Mouse (Mus musculus) kidney, embryonic 16.5 days (tissue): ENCODE measurements at regions not wholly inside any gene's neighbourhood (a gene's known extent, or its start where the extent isn't known, plus 50 kb on each side); places are given as distances from the start of the nearest gene placed in this dataset.

Experiments used
- ATAC-seq: fragments of 200-750 bp; cut with Nextera tagmentation; 2 replicates; pipeline ENCODE4 v1.8.0; 2017; ENCODE audit warnings: moderate TSS enrichment; ENCODE audit not compliant: low FRiP score, low TSS enrichment
- H3K27ac ChIP-seq: fragments of 300-500 bp; sonication (generic); 2 replicates; pipeline ENCODE4 v1.5.1; 2014; ENCODE audit warnings: low read length
- H3K27me3 ChIP-seq: fragments of 300-500 bp; sonication (generic); 2 replicates; pipeline ENCODE4 v1.6.1; 2014; ENCODE audit warnings: low read length, control low read depth, mixed read lengths; ENCODE audit not compliant: insufficient read depth
- H3K36me3 ChIP-seq: fragments of 300-500 bp; sonication (generic); 2 replicates; pipeline ENCODE4 v1.6.1; 2014; ENCODE audit warnings: low read length, control low read depth, mixed read lengths; ENCODE audit not compliant: insufficient read depth
- H3K4me1 ChIP-seq: fragments of 300-500 bp; sonication (generic); 2 replicates; pipeline ENCODE4 v1.6.1; 2014; ENCODE audit warnings: low read length, control low read depth, mixed read lengths; ENCODE audit not compliant: insufficient read depth
- H3K4me2 ChIP-seq: fragments of 300-500 bp; sonication (generic); replicated peaks from 2 replicates; pipeline ENCODE4 v1.6.1; 2014; ENCODE audit warnings: low read depth, low read length
- H3K4me3 ChIP-seq: fragments of 300-500 bp; sonication (generic); 2 replicates; pipeline ENCODE4 v1.5.1; 2014; ENCODE audit warnings: mild to moderate bottlenecking, low read length
- H3K9ac ChIP-seq: fragments of 300-500 bp; sonication (generic); replicated peaks from 2 replicates; pipeline ENCODE4 v1.6.1; 2014; ENCODE audit warnings: low read length
- H3K9me3 ChIP-seq: fragments of 300-500 bp; sonication (generic); 2 replicates; pipeline ENCODE4 v1.6.1; 2016; ENCODE audit warnings: low read length, control low read depth
- WGBS: fragments of 180-500 bp; shearing (Covaris S2); extraction: QIAGEN DNeasy Blood & Tissue Kit; methylation state at CpG from one replicate; pipeline ENCODE4 v1.1.7; 2014; 5-methylcytosine and 5-hydroxymethylcytosine counted together

DNA sequence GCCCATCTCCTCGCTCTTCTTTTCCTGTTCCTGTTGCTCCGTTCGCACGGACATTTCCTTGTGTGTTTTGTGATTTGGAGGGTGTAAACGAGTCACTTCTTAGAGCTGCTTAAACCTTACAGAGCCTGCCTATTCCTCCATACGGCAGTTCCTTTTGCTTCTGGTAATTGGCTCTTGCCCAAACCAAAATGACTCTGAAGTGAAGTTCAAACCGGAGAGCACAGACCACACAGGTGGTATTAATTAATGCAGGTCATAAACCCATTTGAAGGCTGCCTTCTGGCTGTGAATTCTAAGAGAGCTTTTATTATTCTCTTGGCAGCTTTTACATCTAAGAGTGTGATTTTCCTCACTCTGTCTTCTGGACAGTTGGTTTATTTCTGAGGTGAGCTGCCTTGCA, 291.1 kb downstream of the Adamts20 start:
- Histone ChIP-seq H3K36me3 (no peaks in the 10 kb centered on the region), H3K9ac (no peak overlapping the region), H3K27ac (0 out of 2 replicates have a peak overlapping the region, but pooled peaks have one; percentile 10), H3K4me3 (no peak overlapping the region), H3K4me1 (no peaks in the 10 kb centered on the region), H3K4me2 (no peak overlapping the region), H3K9me3 (no peaks in the 10 kb centered on the region), H3K27me3 (no peaks in the 10 kb centered on the region)
- ATAC-seq = no peak
- 25% methylated on average over 7 of the region's 7 CpGs for WGBS

DNA sequence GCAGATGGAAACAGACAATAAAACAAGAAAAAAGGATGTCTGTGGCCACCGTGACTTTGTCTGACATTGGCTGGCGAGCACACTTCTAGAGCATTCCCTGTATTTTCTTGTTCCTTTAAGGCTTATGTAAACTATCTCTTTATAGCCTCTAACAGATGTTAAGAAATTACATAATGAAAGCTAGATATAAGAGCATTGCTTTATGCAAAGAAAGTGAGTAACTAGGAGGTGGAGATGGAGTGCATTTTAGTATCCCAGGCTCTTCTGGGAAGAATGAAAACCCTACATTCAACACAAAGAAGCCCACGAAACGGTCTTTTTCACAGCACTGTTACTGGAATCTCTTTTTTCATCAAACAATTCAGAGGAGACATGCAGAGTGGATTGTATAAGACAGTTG, 304.4 kb downstream of the Adamts20 start:
- Histone ChIP-seq H3K36me3 (no peaks in the 10 kb centered on the region), H3K9ac (no peak overlapping the region), H3K9me3 (no peaks in the 10 kb centered on the region), H3K27me3 (no peaks in the 10 kb centered on the region), H3K4me1 (no peaks in the 10 kb centered on the region), H3K4me2 (no peak overlapping the region), H3K27ac (no peak overlapping the region), H3K4me3 (no peak overlapping the region)
- 83% methylated on average over 4 of the region's 4 CpGs for WGBS
- no peak for ATAC-seq

DNA sequence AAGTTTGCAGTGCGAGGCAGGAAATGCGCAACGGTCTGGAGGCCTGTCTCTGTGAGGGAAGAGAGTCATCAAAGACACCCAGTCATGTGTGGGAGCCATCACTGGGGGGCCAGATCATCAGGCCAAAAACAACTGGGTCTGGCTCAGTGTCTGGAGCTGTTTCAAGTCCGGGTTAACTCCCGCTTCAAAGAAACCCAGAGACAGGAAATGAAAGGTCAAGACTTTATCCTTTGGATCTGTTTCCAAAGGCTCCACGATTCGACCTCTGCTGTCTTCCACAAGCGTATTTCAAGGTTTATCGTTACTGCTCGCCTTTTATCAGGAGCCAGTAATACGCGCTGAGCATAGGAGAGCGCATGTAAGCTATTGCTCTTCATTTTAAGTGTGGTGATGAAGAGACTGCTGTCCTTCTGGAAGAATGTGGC, 325.7 kb downstream of the Adamts20 start:
- H3K9ac ChIP-seq = no peak overlapping the region
- 12% methylated on average over 13 of the region's 13 CpGs for WGBS
- no peak overlapping the region for H3K27ac ChIP-seq
- H3K36me3 ChIP-seq = no peaks in the 10 kb centered on the region
- peaks cover 6% of the 10 kb centered on the region; the same call in 1 of the 2 replicates for H3K9me3 ChIP-seq
- no peak overlapping the region for H3K4me3 ChIP-seq
- peaks cover 14% of the 10 kb centered on the region; the same call in 1 of the 2 replicates for H3K4me1 ChIP-seq
- H3K4me2 ChIP-seq = 0 out of 2 replicates have a peak overlapping the region, but pooled peaks have one; percentile 3
- no peaks in the 10 kb centered on the region for H3K27me3 ChIP-seq
- peak; percentile 91 for ATAC-seq

DNA sequence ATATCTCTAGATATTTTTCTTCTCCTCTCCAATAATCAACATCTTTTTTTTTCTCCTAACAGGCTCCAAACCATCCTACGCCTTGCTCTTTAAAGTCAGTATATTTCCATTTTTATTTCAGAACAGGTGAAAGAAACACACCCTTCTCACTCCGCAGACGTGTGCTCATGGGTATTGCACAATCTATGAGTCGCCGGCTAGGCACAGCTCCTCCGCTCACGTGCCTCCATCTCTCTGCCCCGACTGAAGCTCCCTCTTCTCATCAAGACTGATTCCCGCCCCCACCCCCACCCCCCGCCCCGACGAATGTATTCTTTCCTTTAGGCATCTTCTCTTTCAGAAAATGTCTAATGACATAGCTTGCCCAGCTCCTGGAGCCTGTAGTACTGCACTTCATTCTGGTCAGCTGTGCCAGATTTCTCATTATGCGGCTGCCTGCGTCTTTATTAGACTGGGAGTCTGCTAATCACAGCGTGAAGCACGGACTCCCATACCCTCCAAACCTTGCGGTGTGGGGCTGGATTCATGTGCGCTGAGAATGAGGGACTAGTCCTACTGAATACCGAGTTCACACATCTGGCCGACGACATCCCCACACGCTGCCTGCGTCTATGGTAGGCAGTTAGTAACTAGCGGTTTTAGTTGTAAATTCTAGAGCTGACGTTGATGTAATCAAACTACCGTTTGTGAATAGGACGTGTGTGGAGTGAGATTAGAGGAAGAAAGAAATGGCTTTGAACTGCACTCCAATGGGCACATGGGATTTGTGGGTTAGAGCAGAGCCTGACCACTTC, 327.9 kb downstream of the Adamts20 start:
- H3K4me3 ChIP-seq = no peak overlapping the region
- ATAC-seq = no peak
- peaks cover 14% of the 10 kb centered on the region; the same call in 1 of the 2 replicates for H3K4me1 ChIP-seq
- H3K4me2 ChIP-seq = no peak overlapping the region
- H3K27ac ChIP-seq = 0 out of 2 replicates have a peak overlapping the region, but pooled peaks have one; percentile 8
- peaks cover 11% of the 10 kb centered on the region; the same call in 1 of the 2 replicates for H3K9me3 ChIP-seq
- 78% methylated on average over 27 of the region's 27 CpGs for WGBS
- H3K36me3 ChIP-seq = no peaks in the 10 kb centered on the region
- H3K9ac ChIP-seq = no peak overlapping the region
- no peaks in the 10 kb centered on the region for H3K27me3 ChIP-seq

DNA sequence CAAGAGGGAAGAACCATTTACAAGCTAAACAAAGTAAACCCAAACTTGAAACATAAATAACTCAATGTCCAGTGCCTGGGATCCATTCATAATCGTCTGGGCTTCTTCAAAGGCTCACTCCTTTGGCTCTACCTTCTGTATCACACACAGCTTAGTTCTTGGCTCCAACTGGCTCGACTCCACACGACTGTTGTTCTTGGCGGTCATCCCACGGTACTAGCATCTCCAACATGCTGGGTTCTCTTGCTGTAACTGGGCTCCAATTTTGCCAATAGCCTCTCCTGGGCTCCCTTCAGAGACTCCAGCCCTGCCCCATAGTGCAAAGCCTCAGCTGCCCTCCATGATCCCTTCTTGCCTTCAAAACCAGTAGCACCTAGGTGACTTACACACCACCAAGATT, 352.4 kb downstream of the Adamts20 start:
- H3K27ac ChIP-seq = no peak overlapping the region
- no peak overlapping the region for H3K4me3 ChIP-seq
- ATAC-seq = no peak
- no peak overlapping the region for H3K9ac ChIP-seq
- H3K9me3 ChIP-seq = peaks cover 8% of the 10 kb centered on the region; the same call in 1 of the 2 replicates
- H3K4me2 ChIP-seq = no peak overlapping the region
- H3K27me3 ChIP-seq = no peaks in the 10 kb centered on the region
- H3K4me1 ChIP-seq = no peaks in the 10 kb centered on the region
- 71% methylated on average over 5 of the region's 5 CpGs for WGBS
- no peaks in the 10 kb centered on the region for H3K36me3 ChIP-seq

DNA sequence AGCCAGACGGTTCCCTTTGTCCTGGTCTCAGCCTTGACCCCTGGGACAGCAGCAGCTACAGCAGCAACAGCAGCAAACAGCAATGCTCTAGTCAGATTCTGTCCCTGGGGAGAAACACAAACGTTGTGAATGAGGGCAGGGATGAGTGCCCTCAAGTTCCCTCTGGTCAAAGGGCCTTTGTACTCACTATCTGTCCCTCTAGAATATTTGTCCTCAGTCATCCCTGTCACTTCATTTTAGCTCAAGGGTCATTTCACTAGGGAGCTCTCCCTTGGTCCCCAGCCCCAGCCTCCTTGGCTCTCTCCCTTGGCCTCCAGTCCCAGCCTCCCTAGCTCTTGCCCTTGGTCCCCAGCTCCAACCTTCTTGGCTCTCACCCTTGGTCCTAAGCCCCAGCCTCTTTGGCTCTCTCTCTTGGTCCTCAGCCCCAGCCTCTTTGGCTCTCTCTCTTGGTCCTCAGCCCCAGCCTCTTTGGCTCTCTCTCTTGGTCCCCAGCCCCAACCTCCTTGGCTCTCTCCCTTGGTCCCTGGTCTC, 358.0 kb downstream of the Adamts20 start:
- Histone ChIP-seq H3K27me3 (no peaks in the 10 kb centered on the region), H3K4me3 (no peak overlapping the region), H3K36me3 (no peaks in the 10 kb centered on the region), H3K4me2 (no peak overlapping the region), H3K9me3 (no peaks in the 10 kb centered on the region), H3K9ac (no peak overlapping the region), H3K4me1 (no peaks in the 10 kb centered on the region), H3K27ac (no peak overlapping the region)
- WGBS = 26% methylated on average over 2 of the region's 2 CpGs
- no peak for ATAC-seq

DNA sequence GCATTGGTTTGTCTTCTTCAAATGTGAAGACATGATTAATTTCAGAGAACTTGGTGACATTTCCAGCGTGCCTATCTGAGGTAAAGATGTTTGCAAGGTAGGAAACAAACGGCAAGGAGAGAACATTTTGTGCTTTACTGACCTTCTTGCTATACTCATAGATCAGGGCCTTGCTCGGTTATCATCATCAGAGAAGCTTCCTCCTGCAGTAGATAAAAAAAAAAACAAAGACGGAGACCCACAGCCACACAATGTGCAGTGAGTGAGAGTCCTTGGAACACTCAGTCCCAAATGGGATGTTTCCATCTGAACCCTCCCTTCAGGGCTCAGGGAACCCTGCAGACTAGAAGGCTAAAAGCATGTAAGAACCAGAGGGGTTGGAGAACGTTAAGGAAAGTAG, 374.6 kb downstream of the Adamts20 start:
- no peak for ATAC-seq
- no peaks in the 10 kb centered on the region for H3K9me3 ChIP-seq

DNA sequence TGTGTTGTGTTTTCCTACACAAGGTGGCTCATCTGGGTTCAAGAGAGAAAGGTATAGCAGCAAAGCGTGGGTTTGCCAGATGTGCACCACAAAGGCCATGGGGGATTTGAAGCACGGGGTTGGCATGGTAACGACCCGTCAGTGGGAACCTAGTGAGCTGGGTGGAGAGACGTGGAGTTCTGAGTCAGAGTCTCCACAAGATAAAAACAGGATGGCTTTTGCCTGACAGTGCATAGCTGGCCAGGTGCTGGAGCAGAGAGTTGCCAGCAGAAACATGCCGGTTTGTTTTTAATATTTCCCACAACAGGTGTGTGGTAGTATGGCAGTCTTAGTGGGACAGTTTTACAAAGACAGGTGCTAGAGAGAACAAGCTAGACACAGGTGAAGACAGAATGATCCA, 375.4 kb downstream of the Adamts20 start:
- WGBS = 74% methylated on average over 6 of the region's 6 CpGs
- ATAC-seq = no peak

More for the DNA sequence above, 374.6 kb downstream of the Adamts20 start:
- Histone ChIP-seq H3K36me3 (no peaks in the 10 kb centered on the region), H3K27ac (no peak overlapping the region), H3K4me2 (no peak overlapping the region), H3K4me1 (no peaks in the 10 kb centered on the region), H3K9ac (no peak overlapping the region), H3K27me3 (no peaks in the 10 kb centered on the region), H3K4me3 (no peak overlapping the region)
- 74% methylated on average over 5 of the region's 5 CpGs for WGBS

DNA sequence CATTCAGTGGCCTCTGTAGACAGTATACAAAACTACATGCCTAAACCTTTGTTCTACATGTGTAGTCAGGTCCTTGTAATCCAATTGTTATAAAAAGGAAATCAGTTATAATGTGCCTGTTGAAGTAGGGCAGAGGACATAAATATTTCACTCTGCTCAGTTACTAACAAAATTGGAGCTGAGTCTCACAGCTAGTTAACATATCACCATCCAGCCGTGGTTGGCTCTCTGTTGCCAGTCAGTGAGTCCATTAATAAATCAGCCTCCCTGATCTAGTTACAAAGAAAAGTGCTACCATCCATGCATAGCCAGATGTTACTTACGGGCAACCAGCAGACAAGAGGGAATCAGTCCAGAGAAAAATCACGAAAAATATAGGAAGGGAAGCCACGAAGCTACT, 382.8 kb downstream of the Adamts20 start:
- Histone ChIP-seq H3K9me3 (no peaks in the 10 kb centered on the region), H3K27me3 (no peaks in the 10 kb centered on the region), H3K4me2 (no peak overlapping the region), H3K27ac (no peak overlapping the region), H3K4me1 (no peaks in the 10 kb centered on the region), H3K9ac (no peak overlapping the region), H3K36me3 (no peaks in the 10 kb centered on the region), H3K4me3 (no peak overlapping the region)
- 43% methylated on average over 4 of the region's 4 CpGs for WGBS
- ATAC-seq = peak; percentile 65

More for the DNA sequence above, 375.4 kb downstream of the Adamts20 start:
- Histone ChIP-seq H3K9ac (no peak overlapping the region), H3K4me2 (no peak overlapping the region), H3K9me3 (no peaks in the 10 kb centered on the region), H3K4me1 (no peaks in the 10 kb centered on the region), H3K4me3 (no peak overlapping the region), H3K36me3 (no peaks in the 10 kb centered on the region), H3K27ac (no peak overlapping the region), H3K27me3 (no peaks in the 10 kb centered on the region)

DNA sequence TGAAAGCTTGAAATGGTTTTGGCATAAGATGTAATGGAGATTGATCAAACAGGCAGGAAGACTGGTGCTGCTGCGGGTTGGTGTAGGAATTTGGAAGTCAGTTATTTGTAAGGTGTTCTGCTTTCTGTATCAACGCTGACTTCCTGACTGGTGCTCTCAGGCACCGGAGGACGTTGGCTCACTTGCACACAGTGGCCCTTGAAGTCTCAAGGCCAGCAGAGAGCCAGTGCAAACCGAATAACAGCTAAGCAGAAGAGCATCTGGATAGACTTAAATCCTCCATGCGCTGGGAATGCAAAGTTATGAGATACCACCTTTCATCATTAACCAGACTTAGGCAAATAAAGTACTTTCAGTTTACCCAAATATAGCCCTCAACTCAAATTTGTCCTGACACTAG, 388.2 kb downstream of the Adamts20 start:
- Histone ChIP-seq H3K27me3 (no peaks in the 10 kb centered on the region), H3K9ac (no peak overlapping the region), H3K4me1 (no peaks in the 10 kb centered on the region), H3K4me3 (no peak overlapping the region), H3K9me3 (no peaks in the 10 kb centered on the region), H3K4me2 (no peak overlapping the region), H3K36me3 (no peaks in the 10 kb centered on the region), H3K27ac (no peak overlapping the region)
- WGBS = 89% methylated on average over 6 of the region's 6 CpGs
- no peak for ATAC-seq
